Mouse (Mus musculus): ENCODE results near the gene Aldh2.

DNA sequence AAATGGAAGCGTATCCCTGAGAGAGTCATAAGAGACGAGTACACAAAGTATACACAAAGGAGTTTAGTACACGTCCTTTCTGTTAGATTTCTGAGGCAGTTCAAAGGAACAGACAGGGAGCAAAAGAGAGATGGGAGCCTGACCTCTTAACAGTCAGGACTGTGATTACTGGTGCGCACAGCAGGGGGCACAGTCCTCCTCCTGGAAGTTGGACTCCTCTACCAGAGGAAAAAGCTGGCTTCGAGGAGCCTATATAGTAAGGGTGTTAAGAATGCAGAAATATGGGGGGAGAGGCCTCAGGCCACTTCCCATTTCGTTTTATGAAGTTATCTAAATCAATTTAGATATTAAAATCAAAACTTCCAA lies 47.1 kb downstream of the Aldh2 start:
- TF ChIP-seq CTCF (IDR thresholded peaks at IDR 0.05; ENCODE audit: insufficient read depth, low read depth, low read length): no peak
- TF ChIP-seq POLR2A (IDR thresholded peaks at IDR 0.05; ENCODE audit: insufficient read depth, low read depth, low read length): no peak
